Mouse (Mus musculus): ENCODE measurements around the gene Mad1l1. TPM values are rescaled to one million over a fixed set of nuclear protein-coding genes. Genes with fewer than 3 reads are reported as not detected.

Mad1l1 gene
- polyA plus RNA-seq, 1 experiment from 2014 or later, result 30.0 TPM

DNA sequence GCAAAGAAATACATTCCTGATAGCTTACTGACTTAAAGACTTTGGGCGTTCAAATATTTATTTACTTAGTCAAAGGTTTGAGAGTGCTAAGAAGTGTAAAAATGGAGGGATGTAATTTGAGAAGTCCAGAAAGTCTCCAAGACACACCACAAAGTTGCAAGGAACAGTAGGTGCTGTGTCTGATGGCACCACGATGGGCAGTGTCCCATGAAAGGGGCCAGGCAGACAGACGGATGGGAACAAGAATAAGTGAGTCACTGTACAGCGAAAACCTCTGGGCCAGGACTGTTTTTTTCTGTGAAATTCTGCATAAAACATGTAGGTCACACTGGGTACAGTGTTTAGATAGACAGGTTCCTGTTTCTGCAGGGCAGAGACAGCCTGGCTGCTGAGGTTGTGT lies 256.8 kb downstream of the Mad1l1 start:
- TF ChIP-seq CTCF (IDR thresholded peaks at IDR 0.05), result no peak
- DNase-seq (ENCODE audit: low read depth, low spot score) (peak; percentile 86), ATAC-seq (peak; percentile 58)
- CTCF ChIA-PET, result interaction anchor here (0.9 to 1.5 kb wide), 2 partner anchors 11 to 46 kb away, joined by 3 to 4 read pairs; no protein-coding TSS in a partner anchor
- POLR2A ChIA-PET, result interaction anchor here (1.5 kb wide), 1 partner anchor 9 kb away, joined by 3 read pairs; no protein-coding TSS in a partner anchor
- in situ Hi-C loops (cut with MboI; ENCODE audit: low pct_unique_long_range_greater_than_20kb), result no loop called here
- H3K27me3 ChIP-seq, result no peaks in the 10 kb centered on the region

DNA sequence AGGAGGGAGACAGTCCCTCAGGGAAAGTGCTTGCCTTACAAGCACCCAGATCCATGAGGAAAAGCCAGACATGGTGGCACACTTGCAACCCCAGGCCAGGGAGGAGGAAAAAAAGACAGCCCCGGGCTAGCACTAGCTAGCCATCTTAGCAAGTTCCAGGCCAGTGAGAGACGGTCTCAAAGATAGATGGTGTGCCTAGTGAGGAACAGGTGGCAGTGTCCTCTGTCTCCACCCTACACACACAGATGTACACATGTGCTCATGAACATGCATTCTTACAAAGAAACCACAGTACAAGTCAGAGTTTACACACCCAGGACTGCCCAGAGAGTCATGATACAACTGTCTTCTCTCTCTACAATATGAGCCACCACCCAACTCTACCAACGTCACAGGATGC lies 258.5 kb downstream of the Mad1l1 start:
- POLR2A ChIA-PET, result no interaction called here
- DNase-seq (ENCODE audit: low read depth, low spot score) (no peak), ATAC-seq (no peak)
- no peaks in the 10 kb centered on the region for H3K27me3 ChIP-seq
- TF ChIP-seq CTCF (IDR thresholded peaks at IDR 0.05), result no peak
- in situ Hi-C loops (cut with MboI; ENCODE audit: low pct_unique_long_range_greater_than_20kb), result no loop called here
- CTCF ChIA-PET, result interaction anchor here (1.1 to 1.4 kb wide), 2 partner anchors 9 to 25 kb away, joined by 4 to 5 read pairs; no protein-coding TSS in a partner anchor

DNA sequence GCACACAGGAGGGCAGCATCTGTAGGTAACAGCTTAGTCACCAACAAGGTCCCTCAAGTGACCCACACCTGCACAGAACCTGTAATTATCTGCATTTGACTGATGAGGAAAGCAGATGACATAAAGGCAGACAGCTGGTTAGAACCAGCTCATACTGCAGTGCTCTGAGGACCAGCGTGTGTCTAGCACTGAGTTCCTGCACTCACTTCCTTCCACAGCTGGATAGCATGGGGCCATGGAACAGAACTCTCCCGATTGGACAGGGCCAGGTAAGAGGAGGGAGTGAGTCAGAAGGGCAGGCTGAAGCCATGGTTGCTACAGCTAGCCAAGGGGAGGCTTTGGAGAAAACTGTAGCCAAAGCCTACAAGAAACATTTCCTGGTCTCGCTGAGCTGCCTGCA lies 259.0 kb downstream of the Mad1l1 start:
- in situ Hi-C loops (cut with MboI; ENCODE audit: low pct_unique_long_range_greater_than_20kb), result no loop called here
- DNase-seq (ENCODE audit: low read depth, low spot score) (no peak), ATAC-seq (no peak)
- ChIA-PET CTCF (interaction anchor here (1.1 to 1.4 kb wide), 2 partner anchors 9 to 25 kb away, joined by 4 to 5 read pairs; no protein-coding TSS in a partner anchor), POLR2A (interaction anchor here (0.8 kb wide), 1 partner anchor 92 kb away, joined by 3 read pairs; no protein-coding TSS in a partner anchor)
- TF ChIP-seq CTCF (IDR thresholded peaks at IDR 0.05), result no peak
- no peaks in the 10 kb centered on the region for H3K27me3 ChIP-seq

DNA sequence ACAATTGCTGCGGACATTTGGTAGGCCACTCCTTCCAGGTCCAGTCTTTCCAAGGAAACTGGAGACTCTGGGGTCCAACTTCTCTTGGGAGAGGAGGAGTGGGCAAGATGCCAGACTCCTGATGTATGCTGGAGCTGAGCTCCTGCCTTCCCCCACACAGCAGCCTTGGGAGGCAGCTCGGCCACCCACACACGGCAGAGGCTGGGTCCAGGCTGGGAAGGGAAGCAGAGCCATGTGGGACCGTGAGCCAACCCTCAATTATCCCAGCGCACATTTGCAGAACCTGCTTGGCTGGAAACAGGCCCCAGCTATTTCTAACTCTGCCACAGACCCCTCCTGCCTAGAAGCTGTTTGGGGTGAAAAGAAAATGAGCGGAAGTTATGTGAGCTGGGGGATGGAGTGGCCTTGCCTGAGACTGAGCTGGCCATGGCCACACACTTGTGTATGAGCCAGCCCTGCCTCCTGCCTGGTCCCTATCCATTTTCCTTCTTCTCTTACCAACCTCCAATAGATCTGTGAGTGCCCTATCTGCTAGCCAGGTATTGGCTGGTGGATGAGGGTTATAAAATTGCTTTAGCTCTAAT lies 260.0 kb downstream of the Mad1l1 start:
- ChIA-PET POLR2A (interaction anchor here (0.8 kb wide), 1 partner anchor 91 kb away, joined by 3 read pairs; no protein-coding TSS in a partner anchor), CTCF (no interaction called here)
- TF ChIP-seq CTCF (IDR thresholded peaks at IDR 0.05), result no peak
- in situ Hi-C loops (cut with MboI; ENCODE audit: low pct_unique_long_range_greater_than_20kb), result no loop called here
- H3K27me3 ChIP-seq, result no peaks in the 10 kb centered on the region
- ATAC-seq, result no peak
- DNase-seq (ENCODE audit: low read depth, low spot score), result no peak

DNA sequence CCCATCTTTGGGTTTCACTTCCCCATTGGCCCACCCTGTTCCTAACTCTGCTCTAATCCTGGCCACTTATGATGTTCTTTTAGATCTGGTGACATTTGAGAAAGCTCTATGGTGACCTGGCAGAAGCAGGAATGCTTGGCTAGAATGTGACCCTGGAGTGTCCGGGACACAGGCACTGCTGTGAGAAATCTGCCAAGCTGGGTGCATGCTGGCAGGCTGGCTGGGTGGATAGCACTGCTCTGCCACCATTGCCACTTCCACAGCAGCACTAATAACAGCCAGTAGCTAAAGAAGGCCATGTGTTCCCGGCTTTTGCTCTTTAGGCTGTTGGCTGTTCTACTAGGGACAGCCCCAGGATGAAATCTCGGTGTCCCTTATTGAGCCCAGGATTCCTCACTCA lies 265.1 kb downstream of the Mad1l1 start:
- ATAC-seq, result no peak
- TF ChIP-seq CTCF (IDR thresholded peaks at IDR 0.05), result no peak
- POLR2A ChIA-PET, result no interaction called here
- DNase-seq (ENCODE audit: low read depth, low spot score), result no peak
- CTCF ChIA-PET, result interaction anchor here (1.8 kb wide), 1 partner anchor 15 kb away, joined by 7 read pairs; no protein-coding TSS in a partner anchor
- no peaks in the 10 kb centered on the region for H3K27me3 ChIP-seq
- in situ Hi-C loops (cut with MboI; ENCODE audit: low pct_unique_long_range_greater_than_20kb), result no loop called here

DNA sequence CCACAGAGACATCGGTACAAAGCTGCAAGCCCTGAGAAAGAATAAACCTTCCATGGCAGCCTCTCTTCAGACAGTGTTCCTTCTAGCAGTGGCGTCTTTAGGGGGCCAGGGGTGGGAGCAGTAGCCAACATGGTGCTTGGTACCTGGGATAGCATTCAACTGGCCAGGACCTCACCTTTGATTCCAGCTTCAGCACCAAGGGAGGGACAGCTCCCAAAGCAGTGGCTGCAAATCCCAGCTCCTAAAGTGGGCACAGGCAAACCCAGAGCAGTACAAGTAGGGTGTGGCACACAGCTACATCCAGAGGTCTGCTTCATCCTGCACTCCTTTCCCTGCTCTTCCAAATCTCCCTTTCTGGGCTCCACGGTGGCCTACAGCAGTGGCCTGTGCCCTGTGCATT lies 265.9 kb downstream of the Mad1l1 start:
- no peak for DNase-seq (ENCODE audit: low read depth, low spot score)
- TF ChIP-seq CTCF (IDR thresholded peaks at IDR 0.05), result no peak
- POLR2A ChIA-PET, result interaction anchor here (0.8 kb wide), 1 partner anchor 9 kb away, joined by 3 read pairs; no protein-coding TSS in a partner anchor
- in situ Hi-C loops (cut with MboI; ENCODE audit: low pct_unique_long_range_greater_than_20kb), result no loop called here
- ATAC-seq, result peak; percentile 21
- H3K27me3 ChIP-seq, result no peaks in the 10 kb centered on the region
- CTCF ChIA-PET, result no interaction called here

DNA sequence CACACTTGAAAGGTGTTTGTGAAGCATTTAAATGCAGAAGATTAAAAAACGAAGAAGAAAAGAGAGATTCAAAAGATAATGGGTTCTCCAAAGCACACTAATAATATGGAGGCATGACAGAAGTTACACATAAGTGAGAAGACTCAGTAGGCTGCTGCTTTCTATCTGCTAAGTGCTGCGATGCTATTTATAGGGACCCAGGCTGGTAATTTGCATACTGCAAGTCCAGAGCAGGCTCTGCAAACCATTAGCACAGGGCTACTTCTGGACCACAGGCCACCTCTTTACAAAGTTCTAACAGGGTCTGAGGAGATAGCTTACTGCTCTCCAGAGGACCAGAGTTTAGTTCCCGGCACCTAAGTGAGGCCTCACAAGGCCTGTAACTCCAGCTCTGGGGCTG lies 267.7 kb downstream of the Mad1l1 start:
- in situ Hi-C loops (cut with MboI; ENCODE audit: low pct_unique_long_range_greater_than_20kb), result no loop called here
- CTCF ChIA-PET, result interaction anchor here (0.9 to 1.6 kb wide), 3 partner anchors 9 to 86 kb away, joined by 3 to 4 read pairs (median 4); no protein-coding TSS in a partner anchor
- DNase-seq (ENCODE audit: low read depth, low spot score) (no peak), ATAC-seq (no peak)
- H3K27me3 ChIP-seq, result no peaks in the 10 kb centered on the region
- POLR2A ChIA-PET, result interaction anchor here (1.0 kb wide), 1 partner anchor 12 kb away, joined by 3 read pairs; no protein-coding TSS in a partner anchor
- TF ChIP-seq CTCF (IDR thresholded peaks at IDR 0.05), result no peak

DNA sequence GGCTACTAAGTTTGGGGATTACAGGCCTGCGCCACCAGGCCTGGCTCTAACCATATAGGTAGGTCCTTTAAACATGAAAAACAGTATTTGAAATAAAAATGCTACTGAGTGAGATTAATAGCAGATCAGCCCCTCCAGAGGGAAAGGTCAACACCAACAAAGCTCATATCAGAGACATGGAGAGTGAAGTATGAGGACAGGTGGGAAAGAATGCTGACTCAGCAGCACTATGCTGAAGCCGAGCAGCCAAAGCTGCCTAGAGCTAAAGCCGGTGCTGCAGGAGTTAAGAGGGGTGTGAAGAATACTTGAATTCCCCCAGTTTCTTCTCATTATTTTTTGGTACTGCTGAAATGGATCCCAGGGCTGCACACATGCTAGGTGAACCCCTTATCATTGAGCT lies 268.9 kb downstream of the Mad1l1 start:
- CTCF ChIA-PET, result interaction anchor here (0.9 to 1.6 kb wide), 4 partner anchors 10 to 87 kb away, joined by 3 to 4 read pairs (median 4); no protein-coding TSS in a partner anchor
- in situ Hi-C loops (cut with MboI; ENCODE audit: low pct_unique_long_range_greater_than_20kb), result no loop called here
- no peaks in the 10 kb centered on the region for H3K27me3 ChIP-seq

DNA sequence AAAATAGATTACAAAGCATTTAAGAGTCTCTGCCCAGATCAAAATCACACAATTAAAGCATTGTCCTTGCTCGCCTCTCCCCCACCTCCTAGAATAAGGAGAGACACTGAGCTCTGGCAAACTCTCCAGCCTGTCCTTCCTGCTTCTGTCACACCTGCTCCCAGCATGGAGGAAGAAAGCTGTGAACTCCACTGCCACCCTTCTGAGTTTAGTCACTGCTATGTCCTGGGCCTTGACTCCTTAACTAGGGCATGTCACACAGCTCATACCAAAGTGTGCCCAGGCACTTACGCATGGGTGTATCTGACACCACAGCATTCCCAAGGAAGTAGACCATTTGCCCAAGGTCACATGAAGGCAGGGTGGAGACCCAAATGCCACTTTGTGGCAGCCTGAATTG lies 275.9 kb downstream of the Mad1l1 start:
- no peak for ATAC-seq
- ChIA-PET POLR2A (no interaction called here), CTCF (interaction anchor here (1.4 to 2.0 kb wide), 3 partner anchors 8 to 14 kb away, joined by 3 to 6 read pairs (median 4); no protein-coding TSS in a partner anchor)
- no peak for TF ChIP-seq CTCF (IDR thresholded peaks at IDR 0.05)
- H3K27me3 ChIP-seq, result no peaks in the 10 kb centered on the region
- DNase-seq (ENCODE audit: low read depth, low spot score), result no peak
- in situ Hi-C loops (cut with MboI; ENCODE audit: low pct_unique_long_range_greater_than_20kb), result loop anchor here (5.0 kb wide), 1 partner anchor 247 kb away; no protein-coding TSS in a partner anchor

More for the DNA sequence above, 268.9 kb downstream of the Mad1l1 start:
- TF ChIP-seq CTCF (IDR thresholded peaks at IDR 0.05), result no peak
- no peak for ATAC-seq
- POLR2A ChIA-PET, result no interaction called here
- DNase-seq (ENCODE audit: low read depth, low spot score), result no peak

DNA sequence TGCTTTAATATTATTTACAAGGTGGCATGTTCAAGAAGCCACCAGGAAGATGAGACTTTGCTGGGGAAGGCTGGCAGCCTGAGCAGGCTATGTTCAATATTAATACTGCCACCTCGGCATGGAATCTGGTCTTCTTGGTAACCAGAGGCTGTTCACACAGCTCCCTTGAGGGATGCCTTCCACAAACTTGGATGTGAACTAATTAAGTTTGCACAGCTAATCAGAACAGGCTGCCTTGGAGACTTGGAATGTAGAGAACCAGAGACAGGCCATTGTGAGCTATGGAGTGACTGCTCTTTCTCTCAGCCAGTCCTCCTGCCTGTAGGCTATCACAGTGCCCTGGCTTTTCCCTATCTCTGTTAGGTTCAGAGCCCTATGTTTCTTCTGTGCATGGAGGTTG lies 278.4 kb downstream of the Mad1l1 start:
- in situ Hi-C loops (cut with MboI; ENCODE audit: low pct_unique_long_range_greater_than_20kb), result no loop called here
- H3K27me3 ChIP-seq, result no peaks in the 10 kb centered on the region
- CTCF ChIA-PET, result interaction anchor here (1.1 to 1.3 kb wide), 2 partner anchors 17 to 49 kb away, joined by 3 to 4 read pairs; no protein-coding TSS in a partner anchor
- POLR2A ChIA-PET, result no interaction called here
- DNase-seq (ENCODE audit: low read depth, low spot score) (no peak), ATAC-seq (no peak)
- TF ChIP-seq CTCF (IDR thresholded peaks at IDR 0.05), result no peak

DNA sequence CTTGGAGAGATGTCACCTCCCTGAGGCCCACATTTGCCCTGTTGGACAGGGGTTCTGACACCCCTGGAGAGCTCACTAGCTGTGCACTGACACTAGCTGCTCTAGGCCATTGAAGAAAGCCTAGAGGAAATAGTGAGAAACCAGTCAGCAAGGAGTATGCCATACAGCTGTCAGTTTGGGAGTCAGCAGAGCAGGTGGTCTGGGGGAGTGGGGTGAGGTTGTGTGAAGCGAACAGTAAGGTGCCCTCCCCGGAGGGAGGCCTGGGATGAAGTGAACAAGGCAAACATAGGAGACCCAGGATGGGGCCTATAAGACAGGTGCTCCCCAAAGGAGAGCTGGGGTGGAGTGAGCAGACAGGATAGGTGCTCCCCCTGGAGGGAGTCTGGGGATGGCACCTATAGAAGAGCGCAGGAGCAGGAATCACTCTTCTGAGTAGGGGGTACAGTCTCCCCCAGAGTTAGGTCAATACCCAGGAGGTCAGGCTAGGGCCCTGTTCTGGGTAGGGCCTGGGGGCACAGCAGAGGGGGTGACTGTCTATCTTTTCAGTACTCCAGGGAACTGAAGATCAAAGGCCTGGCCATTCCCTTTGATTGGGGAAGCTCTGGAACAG lies 279.2 kb downstream of the Mad1l1 start:
- in situ Hi-C loops (cut with MboI; ENCODE audit: low pct_unique_long_range_greater_than_20kb), result no loop called here
- no peak for TF ChIP-seq CTCF (IDR thresholded peaks at IDR 0.05)
- DNase-seq (ENCODE audit: low read depth, low spot score) (no peak), ATAC-seq (no peak)
- H3K27me3 ChIP-seq, result no peaks in the 10 kb centered on the region
- ChIA-PET CTCF (interaction anchor here (1.0 to 1.7 kb wide), 5 partner anchors 10 to 108 kb away, joined by 3 to 7 read pairs (median 4); no protein-coding TSS in a partner anchor), POLR2A (interaction anchor here (1.0 kb wide), 1 partner anchor 12 kb away, joined by 3 read pairs; no protein-coding TSS in a partner anchor)
